Mouse (Mus musculus): Measurements from ENCODE around the gene Lrrc57.

Lrrc57 gene

GRCm38 (mm10) chr2:120556868-120557267, 52.5 kb downstream of the Lrrc57 start:
- in situ Hi-C loops (cut with MboI; ENCODE audit: unreplicated experiment in 2 of 2): no loop called here
